Mouse (Mus musculus): ENCODE results near the gene Akr1c14. TPM values are rescaled to one million over a fixed set of nuclear protein-coding genes. Genes with fewer than 3 reads are reported as not detected.
"Not testable (repeated sequence)": the region's sequence is repeated elsewhere in the genome, so short reads cannot be mapped to it uniquely, and the experiment has no call there.

Gene Akr1c14
- total and polyA plus RNA-seq, 2 experiments from 2014 or later = 0.71 to 2.6 TPM

- no peak for TF ChIP-seq CTCF (IDR thresholded peaks at IDR 0.05; ENCODE audit: low read depth)
- no peak overlapping the region for H3K9ac ChIP-seq
- H3K4me3 ChIP-seq (ENCODE audit: low read depth, low read length) = no peak overlapping the region
- H3K4me2 ChIP-seq (ENCODE audit: low read depth) = no peak overlapping the region
- no peaks in the 10 kb centered on the region for H3K4me1 ChIP-seq (ENCODE audit: insufficient read depth)
- no peaks in the 10 kb centered on the region for H3K9me3 ChIP-seq (ENCODE audit: low read length)
- ATAC-seq (no peak), DNase-seq (no peak)
- 68% methylated on average over 7 of the region's 7 CpGs for WGBS
- H3K36me3 ChIP-seq (ENCODE audit: insufficient read depth) = no peaks in the 10 kb centered on the region
- no peaks in the 10 kb centered on the region for H3K27me3 ChIP-seq (ENCODE audit: insufficient read depth, low read length)
- H3K27ac ChIP-seq (ENCODE audit: low read depth, low read length) = no peak overlapping the region
These were observed 74.3 kb downstream of the Akr1c14 start for GRCm38 (mm10) chr13:4123146-4123545.

GRCm38 (mm10) chr13:4124471-4124870 lies 75.7 kb downstream of the Akr1c14 start:
- not testable (repeated sequence) for H3K36me3 ChIP-seq (ENCODE audit: insufficient read depth); H3K27me3 ChIP-seq (ENCODE audit: insufficient read depth, low read length); DNase-seq; H3K27ac ChIP-seq (ENCODE audit: low read depth, low read length); H3K9ac ChIP-seq; H3K4me2 ChIP-seq (ENCODE audit: low read depth); H3K4me1 ChIP-seq (ENCODE audit: insufficient read depth); H3K4me3 ChIP-seq (ENCODE audit: low read depth, low read length); H3K9me3 ChIP-seq (ENCODE audit: low read length); ATAC-seq
- 93% methylated on average over 6 of the region's 6 CpGs for WGBS

GRCm38 (mm10) chr13:4125846-4126245 lies 77.0 kb downstream of the Akr1c14 start:
- not testable (repeated sequence) for H3K27ac ChIP-seq (ENCODE audit: low read depth, low read length); H3K9me3 ChIP-seq (ENCODE audit: low read length); H3K27me3 ChIP-seq (ENCODE audit: insufficient read depth, low read length); ATAC-seq; DNase-seq; H3K4me2 ChIP-seq (ENCODE audit: low read depth); H3K9ac ChIP-seq; H3K36me3 ChIP-seq (ENCODE audit: insufficient read depth); H3K4me3 ChIP-seq (ENCODE audit: low read depth, low read length); H3K4me1 ChIP-seq (ENCODE audit: insufficient read depth)
- 30% methylated on average over 1 of the region's 1 CpGs for WGBS

- no peak overlapping the region for H3K4me2 ChIP-seq (ENCODE audit: low read depth)
- no peak for DNase-seq
- no peaks in the 10 kb centered on the region for H3K9me3 ChIP-seq (ENCODE audit: low read length)
- no peak overlapping the region for H3K27ac ChIP-seq (ENCODE audit: low read depth, low read length)
- ATAC-seq = no peak
- no peaks in the 10 kb centered on the region for H3K4me1 ChIP-seq (ENCODE audit: insufficient read depth)
- 47% methylated on average over 5 of the region's 5 CpGs for WGBS
- H3K36me3 ChIP-seq (ENCODE audit: insufficient read depth) = no peaks in the 10 kb centered on the region
- H3K27me3 ChIP-seq (ENCODE audit: insufficient read depth, low read length) = no peaks in the 10 kb centered on the region
- no peak overlapping the region for H3K4me3 ChIP-seq (ENCODE audit: low read depth, low read length)
- no peak overlapping the region for H3K9ac ChIP-seq
- peak; percentile 59 for TF ChIP-seq CTCF (IDR thresholded peaks at IDR 0.05; ENCODE audit: low read depth)
These were observed 80.3 kb downstream of the Akr1c14 start for GRCm38 (mm10) chr13:4129100-4129499.

GRCm38 (mm10) chr13:4131317-4131716 lies 82.5 kb downstream of the Akr1c14 start:
- Histone ChIP-seq H3K4me1 (ENCODE audit: insufficient read depth) (no peaks in the 10 kb centered on the region), H3K4me2 (ENCODE audit: low read depth) (no peak overlapping the region), H3K4me3 (ENCODE audit: low read depth, low read length) (no peak overlapping the region), H3K27ac (ENCODE audit: low read depth, low read length) (no peak overlapping the region), H3K27me3 (ENCODE audit: insufficient read depth, low read length) (no peaks in the 10 kb centered on the region), H3K9ac (no peak overlapping the region), H3K36me3 (ENCODE audit: insufficient read depth) (no peaks in the 10 kb centered on the region), H3K9me3 (ENCODE audit: low read length) (no peaks in the 10 kb centered on the region)
- 86% methylated on average over 1 of the region's 1 CpGs for WGBS
- ATAC-seq (no peak), DNase-seq (no peak)
- no peak for TF ChIP-seq CTCF (IDR thresholded peaks at IDR 0.05; ENCODE audit: low read depth)

GRCm38 (mm10) chr13:4131721-4132120 lies 82.9 kb downstream of the Akr1c14 start:
- no peaks in the 10 kb centered on the region for H3K27me3 ChIP-seq (ENCODE audit: insufficient read depth, low read length)
- H3K4me3 ChIP-seq (ENCODE audit: low read depth, low read length) = no peak overlapping the region
- H3K27ac ChIP-seq (ENCODE audit: low read depth, low read length) = no peak overlapping the region
- 65% methylated on average over 3 of the region's 3 CpGs for WGBS
- no peaks in the 10 kb centered on the region for H3K4me1 ChIP-seq (ENCODE audit: insufficient read depth)
- H3K36me3 ChIP-seq (ENCODE audit: insufficient read depth) = no peaks in the 10 kb centered on the region
- ATAC-seq (no peak), DNase-seq (no peak)
- no peak overlapping the region for H3K4me2 ChIP-seq (ENCODE audit: low read depth)
- no peaks in the 10 kb centered on the region for H3K9me3 ChIP-seq (ENCODE audit: low read length)
- no peak overlapping the region for H3K9ac ChIP-seq
- no peak for TF ChIP-seq CTCF (IDR thresholded peaks at IDR 0.05; ENCODE audit: low read depth)

GRCm38 (mm10) chr13:4133070-4133469 lies 84.3 kb downstream of the Akr1c14 start:
- ATAC-seq (no peak), DNase-seq (no peak)
- Histone ChIP-seq H3K9me3 (ENCODE audit: low read length) (no peaks in the 10 kb centered on the region), H3K4me1 (ENCODE audit: insufficient read depth) (no peaks in the 10 kb centered on the region), H3K4me3 (ENCODE audit: low read depth, low read length) (no peak overlapping the region), H3K4me2 (ENCODE audit: low read depth) (no peak overlapping the region), H3K36me3 (ENCODE audit: insufficient read depth) (no peaks in the 10 kb centered on the region), H3K27me3 (ENCODE audit: insufficient read depth, low read length) (no peaks in the 10 kb centered on the region), H3K9ac (no peak overlapping the region), H3K27ac (ENCODE audit: low read depth, low read length) (no peak overlapping the region)
- WGBS = 38% methylated on average over 2 of the region's 2 CpGs
- TF ChIP-seq CTCF (IDR thresholded peaks at IDR 0.05; ENCODE audit: low read depth) = 0 out of 2 replicates have a peak, but pooled peaks have one; percentile 11

Other genes with a start within 250 kb of the Akr1c14 start
- not detected in 2 replicates for gene Calml3, start 244.7 kb upstream of the Akr1c14 start, total RNA-seq (2014; rRNA removed)
- gene Calml3, start 244.7 kb upstream of the Akr1c14 start, polyA plus RNA-seq (2015; fragmentation: Nextera tagmentation; extraction: Ambion mirVana) = not detected in 2 replicates
- gene Calm4, start 211.3 kb upstream of the Akr1c14 start, total RNA-seq (2014; rRNA removed) = not detected in 2 replicates
- gene Calm4, start 211.3 kb upstream of the Akr1c14 start, polyA plus RNA-seq (2015; fragmentation: Nextera tagmentation; extraction: Ambion mirVana) = not detected in 2 replicates
- not detected in 2 replicates for gene Calm5, start 194.8 kb upstream of the Akr1c14 start, total RNA-seq (2014; rRNA removed)
- not detected in 2 replicates for gene Calm5, start 194.8 kb upstream of the Akr1c14 start, polyA plus RNA-seq (2015; fragmentation: Nextera tagmentation; extraction: Ambion mirVana)
- 12.2 and 20.4 TPM in 2 replicates for gene Net1, start 130.8 kb upstream of the Akr1c14 start, total RNA-seq (2014; rRNA removed)
- gene Net1, start 130.8 kb upstream of the Akr1c14 start, polyA plus RNA-seq (2015; fragmentation: Nextera tagmentation; extraction: Ambion mirVana) = 11.4 and 12.4 TPM in 2 replicates
- gene Tubal3, start 130.7 kb upstream of the Akr1c14 start, total RNA-seq (2014; rRNA removed) = not detected in 2 replicates
- gene Tubal3, start 130.7 kb upstream of the Akr1c14 start, polyA plus RNA-seq (2015; fragmentation: Nextera tagmentation; extraction: Ambion mirVana) = 0.05 TPM in 1 of 2 replicates, not detected in the other
- 0.38 and 0.57 TPM in 2 replicates for gene Ucn3, start 103.7 kb upstream of the Akr1c14 start, total RNA-seq (2014; rRNA removed)
- 0.68 and 0.77 TPM in 2 replicates for gene Ucn3, start 103.7 kb upstream of the Akr1c14 start, polyA plus RNA-seq (2015; fragmentation: Nextera tagmentation; extraction: Ambion mirVana)
- gene Akr1c18, start 101.6 kb downstream of the Akr1c14 start, total RNA-seq (2014; rRNA removed) = 0.23 and 0.76 TPM in 2 replicates
- 1.1 and 2.5 TPM in 2 replicates for gene Akr1c18, start 101.6 kb downstream of the Akr1c14 start, polyA plus RNA-seq (2015; fragmentation: Nextera tagmentation; extraction: Ambion mirVana)
- gene Akr1c13, start 142.1 kb downstream of the Akr1c14 start, total RNA-seq (2014; rRNA removed) = 0.33 and 1.7 TPM in 2 replicates
- 1.8 and 2.3 TPM in 2 replicates for gene Akr1c13, start 142.1 kb downstream of the Akr1c14 start, polyA plus RNA-seq (2015; fragmentation: Nextera tagmentation; extraction: Ambion mirVana)
- 5.3 and 8.5 TPM in 2 replicates for gene Akr1c19, start 179.7 kb downstream of the Akr1c14 start, total RNA-seq (2014; rRNA removed)
- 10.5 and 15.3 TPM in 2 replicates for gene Akr1c19, start 179.7 kb downstream of the Akr1c14 start, polyA plus RNA-seq (2015; fragmentation: Nextera tagmentation; extraction: Ambion mirVana)
- gene Akr1c12, start 230.4 kb downstream of the Akr1c14 start, total RNA-seq (2014; rRNA removed) = not detected in 2 replicates
- gene Akr1c12, start 230.4 kb downstream of the Akr1c14 start, polyA plus RNA-seq (2015; fragmentation: Nextera tagmentation; extraction: Ambion mirVana) = 0.22 and 0.52 TPM in 2 replicates